Mouse (Mus musculus) stomach, embryonic 14.5 days (tissue): ENCODE results near the gene Zfyve27. TPM values are rescaled to one million over a fixed set of nuclear protein-coding genes. Genes with fewer than 3 reads are reported as not detected.

ENCODE experiments used
- ATAC-seq: fragments of 200-750 bp; cut with Nextera tagmentation; 2 replicates; pipeline ENCODE4 v1.8.0; 2017; ENCODE audit warnings: low read depth, moderate TSS enrichment; ENCODE audit not compliant: insufficient number of reproducible peaks, insufficient read depth, low FRiP score
- H3K27ac ChIP-seq: fragments of 300-500 bp; sonication (generic); 2 replicates; pipeline ENCODE4 v1.5.1; 2014; ENCODE audit warnings: mild to moderate bottlenecking, low read length, moderate library complexity, mixed read lengths
- H3K27me3 ChIP-seq: fragments of 300-500 bp; sonication (generic); 2 replicates; pipeline ENCODE4 v1.6.1; 2014; ENCODE audit warnings: low read length, control low read depth, mixed read lengths; ENCODE audit not compliant: control insufficient read depth, insufficient read depth
- H3K36me3 ChIP-seq: fragments of 300-500 bp; sonication (generic); 2 replicates; pipeline ENCODE4 v1.6.1; 2014; ENCODE audit warnings: mild to moderate bottlenecking, control low read depth, low read length, moderate library complexity, mixed read lengths; ENCODE audit not compliant: control insufficient read depth, insufficient read depth
- H3K4me1 ChIP-seq: fragments of 300-500 bp; sonication (generic); 2 replicates; pipeline ENCODE4 v1.6.1; 2014; ENCODE audit warnings: low read length, control low read depth, mixed read lengths; ENCODE audit not compliant: control insufficient read depth, insufficient read depth
- H3K4me2 ChIP-seq: fragments of 300-500 bp; sonication (generic); replicated peaks from 2 replicates; pipeline ENCODE4 v1.6.1; 2014; ENCODE audit warnings: low read depth, low read length, control low read depth
- H3K4me3 ChIP-seq: fragments of 300-500 bp; sonication (generic); 2 replicates; pipeline ENCODE4 v1.5.1; 2014; ENCODE audit warnings: low read depth, low read length, control low read depth
- H3K9ac ChIP-seq: fragments of 300-500 bp; sonication (generic); replicated peaks from 2 replicates; pipeline ENCODE4 v1.6.1; 2014; ENCODE audit warnings: low read depth, mild to moderate bottlenecking, control low read depth, low read length, moderate library complexity, mixed read lengths
- H3K9me3 ChIP-seq: fragments of 300-500 bp; sonication (generic); 2 replicates; pipeline ENCODE4 v1.6.1; 2016; ENCODE audit warnings: low read depth, low read length, control low read depth; ENCODE audit not compliant: control insufficient read depth
- WGBS: fragments of 180-500 bp; shearing (Covaris S2); extraction: QIAGEN DNeasy Blood & Tissue Kit; methylation state at CpG from one replicate; pipeline ENCODE4 v1.1.7; 2014; 5-methylcytosine and 5-hydroxymethylcytosine counted together
- polyA plus RNA-seq: library from polyadenylated mRNA; unstranded; fragments of >200 nt; fragmentation: Nextera tagmentation; extraction: Ambion mirVana; gene quantifications from 2 replicates; pipeline ENCODE4 v1.2.1, GENCODE M21; 2014

Zfyve27 gene
- polyA plus RNA-seq, 1 experiment from 2014 or later = 15.7 TPM

DNA sequence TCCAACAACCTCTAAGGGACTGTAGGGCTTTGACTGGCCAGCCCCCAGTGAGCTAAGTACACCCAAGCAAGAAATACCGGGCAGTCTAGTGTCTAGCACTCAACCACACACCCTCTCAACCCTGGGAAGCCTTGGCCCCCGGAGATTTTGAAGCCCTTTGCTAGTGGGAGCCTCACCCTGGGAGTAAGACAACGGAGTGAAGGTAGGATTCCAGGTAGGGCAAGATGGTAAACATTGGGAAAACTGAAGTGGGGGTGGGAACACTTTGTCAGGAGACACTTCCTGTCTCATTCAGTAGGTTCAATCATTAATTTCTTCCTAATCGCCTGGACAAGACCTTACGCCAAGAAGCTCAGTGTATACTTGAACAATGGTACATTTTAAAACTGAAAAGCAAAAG, 36.7 kb upstream of the Zfyve27 start:
- H3K36me3 ChIP-seq = peaks cover 16% of the 10 kb centered on the region
- H3K27me3 ChIP-seq = no peaks in the 10 kb centered on the region
- no peak for ATAC-seq
- H3K4me2 ChIP-seq = peak overlapping the region; percentile 91
- peaks cover 4% of the 10 kb centered on the region for H3K4me1 ChIP-seq
- H3K9ac ChIP-seq = no peak overlapping the region
- H3K9me3 ChIP-seq = no peaks in the 10 kb centered on the region
- no peak overlapping the region for H3K27ac ChIP-seq
- 68% methylated on average over 5 of the region's 5 CpGs for WGBS
- H3K4me3 ChIP-seq = peak overlapping the region; percentile 2; the same call in 1 of the 2 replicates

DNA sequence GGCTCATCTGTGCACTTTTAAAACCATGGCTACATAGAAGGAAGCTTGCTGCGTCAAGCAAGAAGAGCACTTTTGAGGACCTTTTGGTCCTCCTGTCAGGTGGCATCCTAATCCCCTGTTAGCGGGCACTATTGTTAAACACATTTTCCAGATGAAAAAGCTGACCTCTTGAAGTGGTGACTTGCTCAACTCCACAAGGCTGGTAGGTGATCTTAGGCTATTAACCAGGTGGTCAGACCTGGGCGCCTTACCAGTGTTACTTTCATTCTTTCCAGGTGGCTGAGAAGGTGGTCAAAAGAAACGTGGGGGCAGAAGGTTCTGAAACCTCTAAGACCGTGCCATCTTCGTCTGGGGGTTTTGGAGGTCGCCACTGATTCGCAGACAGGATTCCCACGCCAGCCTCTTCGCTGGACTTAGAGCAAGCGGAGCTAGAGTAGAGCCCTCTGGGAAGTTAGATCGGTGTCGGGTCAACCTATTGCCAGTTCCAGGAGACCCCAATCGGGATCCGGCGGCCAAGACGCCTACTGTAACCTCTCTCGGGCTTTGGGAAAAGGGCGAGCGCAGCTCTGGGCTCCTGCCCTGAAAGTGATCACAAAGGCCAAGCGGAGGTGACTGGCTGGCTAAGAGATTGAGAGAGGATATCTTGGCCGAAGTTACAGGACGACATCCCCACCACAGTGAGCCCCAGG, 35.6 kb upstream of the Zfyve27 start:
- H3K27ac ChIP-seq = peak overlapping the region; percentile 76
- peaks cover 4% of the 10 kb centered on the region for H3K4me1 ChIP-seq
- peak overlapping the region; percentile 44 for H3K9ac ChIP-seq
- 7% methylated on average over 23 of the region's 23 CpGs for WGBS
- H3K4me2 ChIP-seq = peak overlapping the region; percentile 91
- peaks cover 5% of the 10 kb centered on the region for H3K36me3 ChIP-seq
- peak overlapping the region; percentile 46 for H3K4me3 ChIP-seq
- H3K27me3 ChIP-seq = no peaks in the 10 kb centered on the region
- no peaks in the 10 kb centered on the region for H3K9me3 ChIP-seq
- ATAC-seq = no peak

DNA sequence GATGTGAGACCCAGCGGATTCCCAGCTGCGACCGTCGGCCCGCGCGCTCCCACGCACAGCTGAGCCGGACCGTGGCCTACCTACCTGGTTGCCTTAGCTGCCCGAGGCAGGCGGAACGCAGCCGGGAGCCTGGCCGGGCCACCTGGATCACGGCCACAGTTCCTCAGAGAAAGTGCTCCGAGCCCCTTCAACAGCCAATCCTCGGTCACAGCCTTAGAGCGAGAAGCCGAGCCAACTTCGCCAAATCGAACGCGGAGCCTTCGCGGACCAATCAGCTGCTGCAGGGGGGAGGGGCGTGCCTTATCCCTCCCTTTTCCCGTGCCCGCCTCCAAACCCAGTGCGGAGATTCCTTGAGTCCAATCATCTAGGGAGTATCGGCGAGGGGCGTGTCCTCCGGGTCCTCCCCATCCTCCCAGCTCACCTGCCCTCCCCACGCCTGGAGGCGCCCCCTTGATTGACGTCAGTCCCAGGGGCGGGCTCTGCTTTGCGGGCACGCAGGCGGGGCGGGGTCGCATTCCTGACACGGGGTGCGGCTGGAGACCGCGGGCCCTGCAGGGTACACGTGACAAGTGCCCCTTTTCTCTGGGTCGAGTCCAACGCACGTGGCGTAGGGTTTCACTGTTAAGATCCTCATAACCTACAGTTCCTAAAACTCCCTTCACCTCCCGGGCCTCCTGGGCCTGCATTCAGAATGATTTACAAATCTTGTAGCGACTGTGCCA, 34.8 kb upstream of the Zfyve27 start, which contains the start of gene Avpi1:
Gene Avpi1, minus strand, starts transcription at position 273 of the 722 bp plus-strand sequence.
- peak; percentile 98 for ATAC-seq
- Histone ChIP-seq H3K4me1 (peaks cover 4% of the 10 kb centered on the region), H3K4me2 (peak within 1 kb of the TSS; percentile 91), H3K27me3 (no peaks in the 10 kb centered on the region), H3K9me3 (no peaks in the 10 kb centered on the region), H3K36me3 (no peaks in the 10 kb centered on the region; the same call in 1 of the 2 replicates), H3K9ac (peak within 1 kb of the TSS; percentile 44), H3K27ac (peak within 1 kb of the TSS; percentile 79), H3K4me3 (peak within 1 kb of the TSS; percentile 46)
- WGBS = under 1% methylated on average over 54 of the region's 54 CpGs

DNA sequence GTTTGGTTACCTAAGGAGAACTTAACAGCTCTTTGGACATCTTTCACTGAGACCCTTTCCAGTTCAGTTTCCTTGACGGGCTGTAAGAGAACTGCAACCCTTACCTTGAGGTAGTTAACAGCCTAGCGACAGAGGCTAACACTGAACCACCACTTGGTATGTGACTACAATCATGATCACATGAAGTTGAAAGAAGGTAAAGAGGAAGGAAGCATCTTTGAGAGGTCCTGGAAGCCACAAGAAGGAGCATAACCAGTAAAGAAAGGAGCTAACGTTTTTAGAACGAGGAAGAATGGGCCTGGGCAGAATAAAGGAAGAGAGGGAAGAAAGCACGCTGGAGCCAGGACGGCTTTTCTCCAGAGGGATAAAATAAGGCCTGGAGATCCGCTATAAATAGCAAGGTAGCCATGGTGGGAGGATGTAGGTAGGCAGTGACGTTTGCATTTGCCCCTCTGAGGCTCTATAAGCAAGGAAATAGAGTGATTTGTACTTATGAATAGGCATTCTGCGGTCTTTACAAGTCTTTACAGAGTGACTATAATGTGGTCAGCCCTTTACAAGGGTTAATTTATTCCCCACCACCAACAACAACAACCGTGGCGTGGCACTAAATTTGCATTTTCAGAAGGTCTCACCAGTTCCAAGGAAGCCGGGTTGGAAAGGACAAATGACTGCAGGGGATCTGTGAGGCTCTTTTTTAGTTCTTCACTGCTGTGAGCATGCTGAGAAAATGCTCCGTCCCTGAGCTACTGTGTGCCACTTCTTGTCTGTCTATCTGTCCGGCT, 34.0 kb upstream of the Zfyve27 start:
- Histone ChIP-seq H3K36me3 (no peaks in the 10 kb centered on the region; the same call in 1 of the 2 replicates), H3K4me2 (peak overlapping the region; percentile 91), H3K27me3 (no peaks in the 10 kb centered on the region), H3K4me1 (peaks cover 4% of the 10 kb centered on the region), H3K27ac (peak overlapping the region; percentile 79), H3K9me3 (no peaks in the 10 kb centered on the region), H3K4me3 (peak overlapping the region; percentile 46), H3K9ac (peak overlapping the region; percentile 8; the same call in 1 of the 2 replicates)
- 0 out of 2 replicates have a peak, but pooled peaks have one; percentile 3 for ATAC-seq
- WGBS = 40% methylated on average over 14 of the region's 14 CpGs

DNA sequence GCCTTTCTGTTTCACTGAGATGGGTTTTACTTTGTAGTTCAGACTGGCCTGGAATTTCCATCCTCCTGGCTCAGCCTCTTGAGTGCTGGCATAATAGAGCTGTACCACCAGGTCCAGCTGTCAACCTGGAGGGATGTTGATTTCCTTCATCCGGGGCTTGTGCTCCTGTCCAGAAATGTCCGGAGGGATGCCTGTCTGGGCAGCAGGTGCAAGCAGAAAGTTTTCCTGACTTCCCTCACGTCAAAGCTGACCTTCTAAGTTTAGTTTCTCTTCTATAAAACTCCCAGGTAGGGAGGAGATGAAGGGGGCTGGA, 33.5 kb upstream of the Zfyve27 start:
- no peak overlapping the region for H3K4me2 ChIP-seq
- H3K9ac ChIP-seq = no peak overlapping the region
- H3K9me3 ChIP-seq = no peaks in the 10 kb centered on the region
- H3K36me3 ChIP-seq = no peaks in the 10 kb centered on the region; the same call in 1 of the 2 replicates
- peaks cover 4% of the 10 kb centered on the region for H3K4me1 ChIP-seq
- WGBS = 68% methylated on average over 3 of the region's 3 CpGs
- H3K4me3 ChIP-seq = no peak overlapping the region
- H3K27me3 ChIP-seq = no peaks in the 10 kb centered on the region
- peak overlapping the region; percentile 79; the same call in 1 of the 2 replicates for H3K27ac ChIP-seq
- ATAC-seq = no peak

DNA sequence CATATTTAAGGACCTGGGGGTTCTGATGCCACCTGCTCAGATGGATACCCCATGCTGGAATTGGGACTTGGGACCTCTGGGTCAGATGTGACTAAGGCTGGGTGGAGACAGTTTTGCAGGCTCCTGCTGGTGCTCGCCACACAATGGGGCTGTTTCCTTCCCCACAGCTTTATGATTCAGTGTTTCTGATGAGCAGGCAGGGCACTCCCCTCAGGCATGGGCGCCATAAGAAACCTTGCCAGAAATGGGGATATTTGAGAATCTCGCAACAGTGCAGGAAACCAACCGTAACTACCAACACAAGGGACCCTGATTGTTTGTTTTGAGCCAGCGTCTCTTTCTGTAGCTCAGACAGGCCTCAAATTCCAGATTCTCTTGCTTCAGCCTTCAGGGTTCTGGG, 32.6 kb upstream of the Zfyve27 start:
- Histone ChIP-seq H3K4me3 (no peak overlapping the region), H3K4me1 (peaks cover 4% of the 10 kb centered on the region), H3K27ac (0 out of 2 replicates have a peak overlapping the region, but pooled peaks have one; percentile 4), H3K36me3 (no peaks in the 10 kb centered on the region), H3K4me2 (no peak overlapping the region), H3K27me3 (no peaks in the 10 kb centered on the region), H3K9me3 (no peaks in the 10 kb centered on the region), H3K9ac (no peak overlapping the region)
- WGBS = 65% methylated on average over 5 of the region's 5 CpGs
- no peak for ATAC-seq

DNA sequence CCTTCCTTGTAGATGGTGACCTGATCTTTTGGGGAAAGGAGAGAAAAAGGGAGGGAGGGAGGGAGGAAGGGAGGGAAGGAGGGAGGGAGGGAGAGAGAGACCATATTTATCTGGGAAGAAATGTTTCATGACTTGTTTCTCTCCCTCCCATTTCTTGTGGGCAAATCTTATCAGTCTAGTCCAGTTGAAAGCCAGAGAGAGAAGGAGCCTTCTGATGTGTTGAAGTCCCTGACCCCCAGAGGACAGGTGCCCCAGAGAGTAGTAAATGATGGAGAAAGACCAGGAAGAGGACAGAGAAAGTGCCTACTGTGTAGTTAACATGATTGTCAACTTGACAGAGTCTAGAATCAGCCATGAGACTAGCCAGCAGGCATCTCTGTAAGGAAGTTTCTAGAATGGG, 28.7 kb upstream of the Zfyve27 start:
- H3K27ac ChIP-seq = no peak overlapping the region
- no peaks in the 10 kb centered on the region for H3K9me3 ChIP-seq
- H3K9ac ChIP-seq = no peak overlapping the region
- H3K4me1 ChIP-seq = no peaks in the 10 kb centered on the region
- no peak overlapping the region for H3K4me2 ChIP-seq
- H3K27me3 ChIP-seq = no peaks in the 10 kb centered on the region
- ATAC-seq = no peak
- H3K36me3 ChIP-seq = no peaks in the 10 kb centered on the region
- H3K4me3 ChIP-seq = no peak overlapping the region

DNA sequence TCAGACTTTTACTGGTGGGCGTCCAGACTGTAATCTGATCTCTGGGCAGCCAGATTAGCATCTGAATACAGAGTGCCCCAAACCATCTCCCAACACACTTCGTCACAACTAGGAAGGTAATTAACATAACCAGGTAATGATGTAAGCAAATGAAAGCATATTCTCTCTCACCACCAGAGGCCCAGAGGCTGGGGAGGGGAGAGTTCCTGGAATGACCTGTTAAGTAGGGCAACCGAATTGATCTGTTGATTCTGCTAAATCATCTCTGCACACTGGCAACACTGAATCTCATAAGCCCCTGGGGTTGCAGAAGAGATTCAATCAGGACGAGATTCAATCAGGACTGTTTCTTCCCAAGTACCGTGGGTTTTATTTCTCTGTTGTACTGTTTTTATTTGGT, 27.6 kb upstream of the Zfyve27 start:
- ATAC-seq = no peak

More for the DNA sequence above, 27.6 kb upstream of the Zfyve27 start:
- Histone ChIP-seq H3K4me1 (no peaks in the 10 kb centered on the region), H3K36me3 (no peaks in the 10 kb centered on the region), H3K27me3 (no peaks in the 10 kb centered on the region), H3K9me3 (no peaks in the 10 kb centered on the region), H3K4me2 (no peak overlapping the region), H3K4me3 (no peak overlapping the region), H3K27ac (no peak overlapping the region), H3K9ac (no peak overlapping the region)
- 32% methylated on average over 5 of the region's 5 CpGs for WGBS
